Mouse (Mus musculus) MN1 (cell line): Measurements from ENCODE around the gene Fth1.

Experiments used
- DNase-seq: peaks from one replicate; pipeline ENCODE4 v3.0.0-alpha.2; 2016; ENCODE audit warnings: low spot score

Fth1 gene

DNA sequence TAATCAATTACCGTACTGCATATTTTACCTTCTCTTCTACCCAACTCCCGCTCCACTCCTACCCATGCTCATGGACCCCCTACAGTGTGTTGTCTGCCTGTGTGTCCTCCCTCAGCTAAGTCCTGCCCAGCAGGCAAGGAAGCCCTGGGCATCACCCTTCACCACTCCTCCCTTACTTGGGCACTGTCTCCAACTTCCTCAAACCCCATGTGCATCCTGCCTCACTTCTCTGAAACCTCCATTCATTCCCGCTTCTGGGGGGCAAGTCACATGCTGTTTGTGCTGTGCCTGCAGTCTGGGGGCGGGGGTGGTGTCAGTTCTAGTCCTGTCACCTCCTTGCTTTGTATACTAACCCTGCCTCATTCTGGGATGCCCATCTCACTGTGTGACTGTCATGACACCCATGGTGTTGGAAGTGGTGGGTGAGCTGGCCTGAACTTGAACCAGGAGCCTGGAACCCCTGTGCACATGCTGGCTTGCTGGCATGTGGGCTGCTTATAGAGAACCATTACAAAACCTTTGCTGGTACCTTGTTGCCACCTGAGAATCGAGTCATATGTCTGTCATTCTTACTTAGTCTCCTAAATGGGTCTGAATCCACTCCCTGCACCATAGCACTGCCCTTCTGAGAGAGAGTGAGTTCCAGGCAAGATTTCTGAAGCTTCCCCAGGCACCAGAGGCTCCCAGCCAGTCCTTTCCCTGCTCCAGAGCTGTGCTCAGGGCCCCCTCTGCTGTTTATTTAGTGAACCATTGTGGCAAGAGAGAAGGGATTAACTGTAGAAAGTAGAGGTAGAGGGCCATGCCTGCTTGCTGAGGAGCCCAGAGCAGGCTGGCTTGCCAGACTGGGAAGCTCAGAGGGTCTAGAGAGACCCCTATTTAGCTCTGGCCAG lies 42.3 kb downstream of the Fth1 start:
- DNase-seq: peak; percentile 44

DNA sequence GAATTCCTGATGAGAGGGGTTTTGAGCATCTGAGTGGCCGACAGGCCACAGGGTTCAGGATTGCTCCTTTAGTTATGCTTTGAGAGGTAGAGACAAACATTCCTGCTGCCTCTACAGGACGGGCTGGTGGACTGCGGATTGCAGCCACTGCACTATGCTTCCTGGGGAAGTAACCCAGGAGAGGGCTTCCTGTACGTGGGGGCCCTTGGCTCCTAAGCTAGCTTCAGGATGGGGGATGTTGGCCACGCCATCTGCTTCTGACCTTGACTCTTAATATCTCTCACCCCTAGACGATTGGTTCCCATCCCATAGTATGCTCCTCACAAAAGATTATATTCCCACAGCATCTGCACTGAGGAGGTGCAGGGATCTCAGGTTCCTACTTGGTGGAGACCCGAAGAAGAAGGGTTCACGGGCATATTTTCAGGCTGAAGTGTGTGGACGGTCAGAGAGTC lies 42.9 kb downstream of the Fth1 start:
- DNase-seq: no peak

DNA sequence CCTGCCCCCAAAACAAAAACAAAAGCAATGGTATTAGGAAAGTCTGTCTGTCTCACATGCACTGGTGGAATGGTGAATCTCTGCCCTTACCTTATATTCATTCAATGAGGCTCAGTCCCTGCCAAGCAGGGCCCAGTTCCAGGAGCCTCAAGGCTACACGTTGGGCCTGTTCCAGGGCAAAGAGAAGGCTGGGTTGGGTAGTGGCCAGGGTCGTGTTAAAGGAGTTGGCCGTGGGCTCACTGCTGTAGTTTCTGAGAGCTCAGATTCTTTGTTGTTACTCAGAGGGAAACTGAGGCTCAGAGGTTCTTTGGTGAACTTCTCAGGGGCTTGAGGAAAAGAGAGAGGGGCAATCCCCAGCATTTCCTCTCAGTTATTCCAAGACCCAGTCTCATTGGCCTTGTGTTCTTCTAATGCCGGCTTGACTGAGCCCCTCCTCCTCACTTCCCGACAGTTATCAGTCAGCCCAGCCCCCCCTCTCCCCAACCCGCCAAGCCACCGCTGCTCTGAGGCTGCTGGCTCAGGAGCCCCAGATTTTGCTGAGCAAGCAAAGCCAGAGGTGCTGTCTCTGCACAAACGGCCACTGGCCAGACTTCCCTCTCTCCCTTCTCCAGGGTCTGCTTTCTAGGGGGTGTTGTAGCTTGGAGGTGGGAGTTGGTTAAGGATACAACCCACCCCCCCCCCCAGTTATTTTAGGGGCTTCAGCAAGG lies 44.9 kb downstream of the Fth1 start:
- no peak for DNase-seq

DNA sequence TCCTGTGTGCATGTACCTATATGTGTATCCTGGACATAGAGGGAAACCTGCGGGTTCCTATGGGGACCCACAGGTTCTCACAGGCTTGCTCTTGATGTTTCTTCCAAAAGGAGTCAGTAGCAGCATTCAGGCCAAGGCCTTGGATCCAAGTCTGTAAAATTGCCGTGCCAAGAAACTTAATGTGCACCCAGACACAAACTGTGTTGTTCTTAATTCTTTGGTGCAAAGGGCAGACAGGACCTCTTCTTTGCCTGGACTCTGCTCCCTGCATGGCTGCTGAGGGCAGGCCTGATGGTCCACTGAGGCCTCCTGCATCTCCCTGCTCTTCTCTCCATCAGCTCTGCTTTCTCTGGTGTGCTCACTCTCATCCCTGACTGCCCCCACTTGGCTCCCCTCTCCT lies 49.3 kb downstream of the Fth1 start:
- DNase-seq: no peak

DNA sequence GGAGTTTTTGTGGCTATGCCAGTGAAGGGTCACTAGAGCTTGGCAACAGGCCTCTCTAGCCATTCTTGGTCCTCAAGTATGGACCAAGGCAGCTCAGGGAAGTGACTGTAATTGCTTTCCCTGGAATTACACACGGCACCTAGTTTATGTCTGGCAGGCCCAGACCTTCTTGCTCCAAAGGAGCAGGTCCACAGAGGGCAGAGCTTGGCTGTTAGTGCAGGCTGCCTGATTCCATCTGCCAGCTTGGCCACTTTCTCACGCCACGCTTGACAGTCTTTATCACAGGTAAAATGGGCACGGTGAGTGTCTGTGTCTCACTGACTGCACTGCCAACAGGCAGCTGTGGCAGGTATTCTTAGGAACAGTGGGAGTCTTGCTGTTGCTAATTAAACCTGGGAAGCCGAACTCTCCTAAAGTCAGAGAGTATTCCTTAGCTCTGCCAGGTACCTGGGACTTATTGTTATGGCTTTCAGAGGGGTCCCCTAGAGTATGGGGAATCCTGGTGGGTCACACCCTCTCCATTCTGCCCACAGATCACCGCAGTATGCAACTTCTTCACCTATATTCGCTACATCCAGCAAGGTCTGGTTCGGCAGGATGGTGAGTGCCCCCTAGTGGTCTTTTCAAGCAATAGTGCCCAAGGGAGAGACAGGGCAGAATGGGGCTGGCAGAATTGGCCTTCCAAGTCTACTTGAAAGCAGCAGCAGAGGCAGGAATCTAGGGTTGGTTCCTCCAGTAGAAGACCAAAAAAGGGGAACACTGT lies 53.0 kb downstream of the Fth1 start:
- peak; percentile 60 for DNase-seq

DNA sequence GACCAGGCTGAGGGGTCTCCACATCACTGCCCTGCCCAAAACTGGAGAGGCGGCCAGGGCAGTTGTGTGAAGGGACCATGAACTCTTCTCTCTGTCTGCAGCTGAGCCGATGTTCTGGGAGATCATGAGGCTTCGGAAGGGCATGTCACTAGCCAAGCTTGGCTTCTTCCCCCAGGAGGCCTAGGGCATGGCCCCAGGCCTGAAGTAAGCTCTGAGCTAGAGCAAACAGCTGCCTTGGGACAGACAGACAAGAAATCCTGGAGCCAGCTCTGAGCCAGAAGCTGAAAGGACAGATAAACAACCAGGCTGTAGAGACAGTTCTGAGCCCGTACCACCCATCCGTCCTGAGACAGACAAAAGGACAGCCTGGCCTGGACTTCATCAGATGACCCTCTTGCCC lies 54.0 kb downstream of the Fth1 start:
- DNase-seq: no peak
